Mouse (Mus musculus) left cerebral cortex, adult 9 months (tissue): ENCODE data around the gene Ankle2.

Experiments
- DNase-seq, 2 experiments: peaks; one replicate each; pipeline ENCODE4 v3.0.0; 2022; ENCODE audit warnings: low spot score in 2 of 2

Gene Ankle2

GRCm38 (mm10) chr5:110230780-110231461, at the start of gene Ankle2:
TSS of gene Ankle2 (plus strand) at chr5:110231004.
- DNase-seq = peak; percentile 69 to 90

GRCm38 (mm10) chr5:110181716-110182115, 49.1 kb upstream of the Ankle2 start:
- no peak for DNase-seq

- DNase-seq = no peak
Observed at GRCm38 (mm10) chr5:110203164-110203895, 27.5 kb upstream of the Ankle2 start.

GRCm38 (mm10) chr5:110204777-110205176, 26.0 kb upstream of the Ankle2 start:
- DNase-seq = no peak

GRCm38 (mm10) chr5:110211312-110211711, 19.5 kb upstream of the Ankle2 start:
- no peak for DNase-seq

GRCm38 (mm10) chr5:110216780-110217179, 14.0 kb upstream of the Ankle2 start:
- DNase-seq = no peak

- DNase-seq = no peak
Observed at GRCm38 (mm10) chr5:110220331-110220730, 10.5 kb upstream of the Ankle2 start.

GRCm38 (mm10) chr5:110222757-110223156, 8.0 kb upstream of the Ankle2 start:
- DNase-seq = no peak

- no peak for DNase-seq
Observed at GRCm38 (mm10) chr5:110225056-110225455, 5.7 kb upstream of the Ankle2 start.

GRCm38 (mm10) chr5:110227336-110227883, 3.4 kb upstream of the Ankle2 start:
- DNase-seq = no peak

- DNase-seq = no peak
Observed at GRCm38 (mm10) chr5:110230401-110230779, 414 bp upstream of the Ankle2 start.

- no peak for DNase-seq
Observed at GRCm38 (mm10) chr5:110231638-110232037, 834 bp downstream of the Ankle2 start.

- DNase-seq = no peak
Observed at GRCm38 (mm10) chr5:110232346-110232745, 1.5 kb downstream of the Ankle2 start.

- DNase-seq = no peak
Observed at GRCm38 (mm10) chr5:110244091-110244490, 13.3 kb downstream of the Ankle2 start.

- DNase-seq = no peak
Observed at GRCm38 (mm10) chr5:110266941-110267340, 36.1 kb downstream of the Ankle2 start.

GRCm38 (mm10) chr5:110269141-110270101, 38.6 kb downstream of the Ankle2 start, which contains the start of gene Pgam5:
TSS of gene Pgam5 (minus strand) at chr5:110269913.
- peak; percentile 53 to 77 for DNase-seq

- no peak for DNase-seq
Observed at GRCm38 (mm10) chr5:110270242-110270641, 39.4 kb downstream of the Ankle2 start.

- no peak for DNase-seq
Observed at GRCm38 (mm10) chr5:110274147-110274546, 43.3 kb downstream of the Ankle2 start.

GRCm38 (mm10) chr5:110274846-110275245, 44.0 kb downstream of the Ankle2 start:
- no peak for DNase-seq

- no peak for DNase-seq
Observed at GRCm38 (mm10) chr5:110276391-110276790, 45.6 kb downstream of the Ankle2 start.

- DNase-seq = no peak
Observed at GRCm38 (mm10) chr5:110276910-110277309, 46.1 kb downstream of the Ankle2 start.

- DNase-seq = no peak
Observed at GRCm38 (mm10) chr5:110281984-110282383, 51.2 kb downstream of the Ankle2 start.
